Mouse (Mus musculus): ENCODE data around the gene Gm21976.
A peak's percentile ranks its signal among the peaks of the same experiment; 100 is the strongest.

DNA sequence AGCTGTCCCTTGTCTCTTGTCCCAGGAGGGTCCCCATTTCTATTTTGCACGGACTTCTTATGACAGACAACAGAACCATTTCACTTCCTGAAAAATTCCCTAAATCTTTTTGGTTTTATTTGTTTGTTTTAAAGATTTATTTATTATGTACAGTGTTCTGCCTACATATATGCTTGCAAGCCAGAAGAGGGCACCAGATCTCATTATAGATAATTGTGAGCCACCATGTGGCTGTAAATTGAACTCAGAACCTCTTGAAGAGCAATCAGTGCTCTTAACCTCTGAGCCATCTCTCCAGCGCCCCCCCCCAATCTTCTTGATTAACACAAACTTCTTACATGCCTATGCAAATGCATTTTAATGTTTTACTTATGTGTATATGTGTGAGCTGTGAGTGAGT lies 11.0 kb downstream of the Gm21976 start:
- peak; percentile 48 for TF ChIP-seq CTCF (IDR thresholded peaks at IDR 0.05; ENCODE audit: low read depth)
- no peak for TF ChIP-seq EP300 (optimal IDR thresholded peaks at IDR 0.05)
